Mouse (Mus musculus) liver, adult 2 months (tissue): ENCODE results near the gene Pfdn6.

Experiments
- CTCF ChIP-seq: fragments of 200-500 bp; IDR thresholded peaks from 2 replicates; pipeline ENCODE4 v1.5.1; 2011; ENCODE audit warnings: low read depth, low read length, control low read depth
- POLR2A ChIP-seq: fragments of 200-500 bp; IDR thresholded peaks from 2 replicates; pipeline ENCODE4 v1.6.1; 2011; ENCODE audit warnings: low read length, control low read depth; ENCODE audit not compliant: insufficient read depth; ENCODE audit errors: extremely low read depth

DNA sequence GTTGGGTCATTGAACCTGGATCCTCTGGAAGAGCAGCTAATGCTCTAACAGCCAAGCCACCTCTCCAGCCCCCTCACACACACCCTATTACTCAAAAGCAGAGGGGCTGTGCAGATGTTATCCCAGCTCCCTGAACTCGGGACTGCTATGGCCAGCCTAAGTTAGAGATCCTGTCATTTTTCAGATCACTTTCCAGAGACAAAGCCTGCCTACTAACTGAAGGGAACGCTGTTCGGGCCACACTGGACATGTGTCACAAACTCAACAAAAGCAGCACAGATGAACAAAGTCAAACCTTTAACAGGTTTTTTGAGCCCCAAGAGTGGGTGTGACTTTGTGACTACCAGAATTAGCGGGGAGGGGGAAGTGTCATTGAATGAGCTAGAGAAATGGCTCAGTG is 12.7 kb upstream of the Pfdn6 start:
- TF ChIP-seq POLR2A: no peak
- TF ChIP-seq CTCF: no peak
